Mouse (Mus musculus) layer of hippocampus, postnatal 10 days (tissue): ENCODE measurements around the gene Fam8a1. TPM values are rescaled to one million over a fixed set of nuclear protein-coding genes. Genes with fewer than 3 reads are reported as not detected.

Experiments used
- DNase-seq, 2 experiments: peaks; one replicate each; pipeline ENCODE4 v3.0.0; 2021; ENCODE audit warnings: low spot score in 2 of 2
- total RNA-seq, 2 experiments: library from RNA; stranded (reverse); gene quantifications; 2 replicates each; pipeline ENCODE4 v1.2.3; 2021

Gene Fam8a1
- total RNA-seq, 2 experiments from 2014 or later, result 64.4 to 69.3 TPM

GRCm38 (mm10) chr13:46670514-46670913, 1.2 kb downstream of the Fam8a1 start:
- DNase-seq, result no peak

- DNase-seq, result no peak
These were observed 5.3 kb downstream of the Fam8a1 start for GRCm38 (mm10) chr13:46674601-46675000.

GRCm38 (mm10) chr13:46677721-46678120, 8.4 kb downstream of the Fam8a1 start:
- no peak for DNase-seq

DNA sequence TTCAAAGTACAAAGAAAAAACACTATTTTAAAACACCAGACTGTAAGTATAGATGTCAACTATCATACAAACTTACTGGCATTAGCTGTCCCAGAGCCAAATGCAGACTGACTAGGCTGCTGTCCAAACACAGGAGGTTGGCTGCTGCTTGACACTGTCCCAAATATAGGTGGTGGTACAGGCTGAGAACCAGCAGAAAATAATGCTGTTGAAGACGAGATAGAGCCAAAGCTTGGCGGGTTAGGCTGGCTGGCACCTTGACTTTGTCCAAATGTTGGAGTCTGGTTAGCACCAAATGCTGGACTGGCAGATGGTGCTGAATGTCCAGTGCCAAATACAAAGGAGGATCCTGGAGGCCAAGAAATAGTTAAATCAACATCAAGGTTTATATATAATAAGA, 13.6 kb downstream of the Fam8a1 start:
- DNase-seq, result no peak

DNA sequence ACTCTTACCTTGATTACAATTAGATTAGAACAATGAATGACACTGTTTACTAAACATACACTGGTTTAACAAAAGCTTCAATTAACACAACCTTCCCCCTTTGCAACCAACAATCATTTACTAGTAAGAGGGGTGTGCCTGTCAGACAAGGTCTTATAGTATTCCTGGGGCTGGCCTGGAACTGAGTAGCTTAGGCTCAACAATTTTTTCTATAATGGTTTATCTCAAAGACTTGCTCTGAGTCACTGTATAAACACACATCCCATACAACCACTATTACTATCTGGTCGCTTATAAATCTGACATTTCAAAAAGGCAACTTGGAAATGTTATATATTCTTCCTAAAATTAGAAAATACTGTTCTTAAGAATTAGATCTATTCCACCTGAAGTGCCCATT, 14.0 kb downstream of the Fam8a1 start:
- DNase-seq, result no peak

- no peak for DNase-seq
These were observed 21.4 kb downstream of the Fam8a1 start for GRCm38 (mm10) chr13:46690559-46691241.

DNA sequence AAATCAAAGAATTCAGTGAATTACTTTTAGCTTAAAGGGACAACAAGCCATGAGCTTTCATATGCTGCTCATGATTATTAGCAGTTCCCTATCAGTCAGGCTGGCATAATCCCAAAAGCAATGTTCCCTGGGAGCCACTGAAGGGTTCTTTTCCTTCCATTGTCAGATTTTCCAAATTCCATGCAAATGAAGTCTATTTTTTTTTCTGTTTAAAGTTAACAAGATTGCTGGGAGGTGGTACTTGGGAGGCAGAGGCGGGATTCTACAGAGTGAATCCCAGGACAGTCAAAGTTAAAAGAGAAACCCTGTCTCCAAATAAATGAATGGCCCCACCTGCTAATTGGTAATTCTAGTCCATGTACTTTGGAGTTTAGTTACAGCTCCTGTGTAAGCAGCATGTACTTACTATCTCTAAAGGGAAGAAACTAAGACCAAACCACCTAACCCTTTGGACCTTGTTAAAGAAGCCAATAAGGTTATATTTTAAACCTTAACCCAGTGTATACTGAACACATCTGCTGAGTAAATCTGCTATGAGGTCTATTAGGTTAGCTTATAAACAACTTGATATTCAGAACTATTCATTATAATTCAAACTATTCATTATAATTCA, 26.1 kb downstream of the Fam8a1 start:
- no peak for DNase-seq

- no peak for DNase-seq
These were observed 26.6 kb downstream of the Fam8a1 start for GRCm38 (mm10) chr13:46695932-46696331.

DNA sequence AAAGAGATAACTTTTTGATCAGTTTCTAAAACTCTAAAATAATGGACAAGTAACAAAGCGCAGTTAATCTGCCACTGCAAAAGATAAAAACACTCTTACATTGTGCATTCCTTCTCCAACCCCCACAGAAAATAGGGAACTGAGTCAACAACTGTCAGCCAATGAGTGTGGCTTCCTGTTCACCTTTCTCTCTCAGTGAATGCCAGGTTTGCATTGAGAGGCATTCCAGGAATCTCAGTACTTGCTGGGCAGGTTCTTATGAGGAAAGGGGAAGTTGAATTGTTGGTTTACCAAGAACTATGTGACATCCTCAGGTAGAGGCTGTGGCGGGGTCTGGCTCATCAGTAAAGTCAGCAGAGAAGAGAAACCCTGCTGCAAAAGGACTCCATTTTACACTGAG, 27.5 kb downstream of the Fam8a1 start:
- DNase-seq, result no peak

GRCm38 (mm10) chr13:46699372-46699771, 30.1 kb downstream of the Fam8a1 start:
- DNase-seq, result no peak

DNA sequence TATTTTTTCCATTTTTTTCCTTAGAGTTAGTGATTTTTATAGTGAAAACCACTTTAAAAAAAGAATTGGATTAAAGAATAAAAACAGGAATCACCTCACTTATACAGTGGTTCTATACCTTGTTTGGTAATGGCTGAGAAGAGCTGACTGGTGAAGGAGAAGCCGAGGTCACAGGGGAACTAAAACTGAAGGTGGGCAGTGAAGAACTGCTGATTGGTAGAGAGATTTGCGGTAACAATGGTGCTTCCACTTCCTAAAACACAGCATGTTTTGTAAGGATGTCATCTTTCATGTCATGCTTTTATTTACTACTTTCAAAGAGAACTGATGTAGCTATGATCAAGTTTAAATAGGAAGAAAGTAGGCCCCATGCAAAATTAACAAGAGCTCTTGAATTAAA, 32.2 kb downstream of the Fam8a1 start:
- no peak for DNase-seq

GRCm38 (mm10) chr13:46703138-46703537, 33.8 kb downstream of the Fam8a1 start:
- DNase-seq, result no peak

GRCm38 (mm10) chr13:46713486-46713885, 44.2 kb downstream of the Fam8a1 start:
- DNase-seq, result no peak

DNA sequence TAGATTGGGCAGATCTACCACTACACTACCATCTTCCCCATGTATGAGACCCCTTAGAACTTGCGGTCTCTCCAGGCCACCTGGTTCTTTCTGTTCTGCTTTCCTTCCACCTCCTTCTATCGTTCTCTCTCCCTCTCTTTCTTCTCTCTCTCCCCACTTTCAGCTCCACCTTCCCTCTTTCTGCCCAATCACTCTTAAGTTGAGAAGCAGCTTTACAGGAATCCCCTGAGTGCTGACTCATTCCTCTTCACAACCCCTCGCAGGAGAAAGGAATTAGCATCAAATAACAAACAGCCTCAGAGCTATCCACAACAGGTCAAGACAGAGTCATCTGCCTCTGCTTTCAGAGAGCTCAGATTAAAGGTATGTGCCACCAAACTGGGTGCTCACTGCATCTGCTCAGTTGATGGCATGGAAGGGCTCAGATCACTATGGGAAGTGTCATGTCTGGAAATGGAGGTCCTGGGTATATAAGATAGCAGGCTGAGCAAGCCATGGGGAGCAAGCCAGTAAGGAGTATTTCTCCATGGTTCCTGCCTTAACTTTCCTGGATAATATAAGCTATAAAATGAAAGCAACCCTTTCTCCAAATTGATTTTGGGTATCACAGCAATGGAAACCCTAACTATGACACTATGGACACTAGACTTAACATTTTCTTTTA, 46.8 kb downstream of the Fam8a1 start:
- no peak for DNase-seq

DNA sequence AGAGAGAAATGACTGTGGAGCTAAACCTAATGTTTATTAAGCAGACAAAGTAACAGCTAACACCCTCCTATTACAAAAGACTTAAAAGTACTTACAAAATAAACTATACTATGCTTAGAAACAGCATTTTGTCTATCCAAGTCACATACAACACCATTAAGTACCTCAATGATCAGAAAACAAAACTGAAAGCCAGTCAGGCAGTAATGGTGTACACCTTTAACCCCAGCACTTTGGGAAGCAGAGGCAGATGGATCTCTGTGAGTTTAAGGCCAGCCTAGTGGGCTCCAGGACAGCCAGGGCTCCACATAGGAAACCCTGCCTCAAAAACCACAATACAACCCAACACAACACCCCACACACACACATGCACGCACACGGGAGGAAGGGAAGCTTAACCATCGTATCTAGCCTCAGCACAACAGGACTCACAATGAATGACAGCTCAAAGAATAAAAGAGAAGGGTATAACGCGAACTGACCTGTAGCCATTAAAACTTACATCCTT, 49.6 kb downstream of the Fam8a1 start:
- no peak for DNase-seq

DNA sequence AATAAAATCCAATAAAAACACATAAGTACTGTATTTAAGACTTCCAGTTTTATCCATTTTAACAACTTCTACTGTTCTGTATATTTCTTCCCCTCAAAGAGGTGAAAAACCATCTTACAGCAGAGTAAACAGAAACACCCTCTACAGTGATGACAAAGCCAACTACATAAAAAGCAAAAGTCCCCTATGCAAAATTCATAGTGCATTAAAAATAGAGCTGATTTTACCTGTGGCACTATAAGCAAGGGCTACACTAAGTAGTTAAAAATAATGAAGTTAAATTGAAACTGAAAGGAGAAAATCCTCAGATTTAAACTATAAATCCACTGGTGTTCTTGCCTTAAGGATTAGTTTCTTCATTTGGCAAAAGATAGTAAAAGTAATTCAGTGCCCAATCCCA, 51.7 kb downstream of the Fam8a1 start:
- DNase-seq, result no peak

- no peak for DNase-seq
These were observed 55.0 kb downstream of the Fam8a1 start for GRCm38 (mm10) chr13:46724371-46724770.

GRCm38 (mm10) chr13:46725227-46725626, 55.9 kb downstream of the Fam8a1 start:
- no peak for DNase-seq

- DNase-seq, result peak; percentile 35 to 59
These were observed 57.1 kb downstream of the Fam8a1 start for GRCm38 (mm10) chr13:46726288-46727037.

GRCm38 (mm10) chr13:46727038-46727836, 57.9 kb downstream of the Fam8a1 start:
- peak; percentile 63 to 72 for DNase-seq
